14 mouse cellular contexts compared by ENCODE assay signal in genomic region chr17:79771727-79772126, GRCm38 (mm10). TPM values are rescaled to one million over a fixed set of nuclear protein-coding genes. Genes with fewer than 3 reads are reported as not detected.
DNase-seq lines count a peak whose midpoint lies in the region; ATAC-seq lines count a peak whose summit lies in the region.
"Had no signal": no experiment of that assay in that cellular context is flagged by ENCODE, and none has a peak within 500 bp of the region (broad histone marks: within the 10 kb centered on the region; RNA-seq: fewer than 3 reads in every experiment).

No protein-coding gene starts in this region.

- no peak overlapping the region for H3K4me3 ChIP-seq in heart, embryonic 12.5 days
- H3K4me3 ChIP-seq in hindbrain, embryonic 11.5 days (ENCODE audit: low read depth, low read length), result no peak overlapping the region
- no peak overlapping the region for H3K4me3 ChIP-seq in midbrain, embryonic 16.5 days (ENCODE audit: low read depth, low read length)
- H3K4me3 ChIP-seq: liver, embryonic 15.5 days; stomach, embryonic 15.5 days had no signal

- no peaks in the 10 kb centered on the region for H3K4me1 ChIP-seq in heart, embryonic 12.5 days (replicated peaks)
- H3K4me1 ChIP-seq in hindbrain, embryonic 11.5 days (replicated peaks; ENCODE audit: control insufficient read depth, insufficient read depth, low read length), result no peaks in the 10 kb centered on the region
- peaks cover 3% of the 10 kb centered on the region; the same call in 1 of the 2 replicates for H3K4me1 ChIP-seq in midbrain, embryonic 16.5 days (ENCODE audit: control insufficient read depth, insufficient read depth, low read length)
- H3K4me1 ChIP-seq: liver, embryonic 15.5 days; stomach, embryonic 15.5 days had no signal

- no peak overlapping the region for H3K9ac ChIP-seq in heart, embryonic 12.5 days
- no peak overlapping the region for H3K9ac ChIP-seq in hindbrain, embryonic 11.5 days (ENCODE audit: low read depth, low read length)
- no peak overlapping the region for H3K9ac ChIP-seq in midbrain, embryonic 16.5 days (ENCODE audit: low read depth, low read length)
- H3K9ac ChIP-seq: liver, embryonic 15.5 days; stomach, embryonic 15.5 days had no signal

- H3K9me3 ChIP-seq in heart, embryonic 12.5 days (replicated peaks), result no peaks in the 10 kb centered on the region
- no peaks in the 10 kb centered on the region for H3K9me3 ChIP-seq in hindbrain, embryonic 11.5 days (ENCODE audit: control insufficient read depth, low read length)
- H3K9me3 ChIP-seq in midbrain, embryonic 16.5 days (replicated peaks; ENCODE audit: control insufficient read depth, low read length, poor library complexity, severe bottlenecking), result no peaks in the 10 kb centered on the region
- H3K9me3 ChIP-seq: liver, embryonic 15.5 days; stomach, embryonic 15.5 days had no signal

- intact Hi-C loops in heart, postnatal 14 days (cut with DNase I), result no loop called here

- WGBS in heart, embryonic 12.5 days, result 45% methylated on average over 10 of the region's 10 CpGs
- WGBS in hindbrain, embryonic 11.5 days, result 10% methylated on average over 10 of the region's 10 CpGs
- 14% methylated on average over 10 of the region's 10 CpGs for WGBS in midbrain, embryonic 16.5 days

- no peaks in the 10 kb centered on the region for H3K36me3 ChIP-seq in heart, embryonic 12.5 days
- H3K36me3 ChIP-seq in hindbrain, embryonic 11.5 days (ENCODE audit: control insufficient read depth, insufficient read depth, low read length), result no peaks in the 10 kb centered on the region
- H3K36me3 ChIP-seq in midbrain, embryonic 16.5 days (ENCODE audit: control insufficient read depth, insufficient read depth, low read length), result no peaks in the 10 kb centered on the region
- H3K36me3 ChIP-seq: liver, embryonic 15.5 days; stomach, embryonic 15.5 days had no signal

- ATAC-seq in heart, embryonic 12.5 days (ENCODE audit: insufficient number of reproducible peaks, low FRiP score), result no peak
- peak; percentile 63 for ATAC-seq in hindbrain, embryonic 11.5 days (ENCODE audit: low FRiP score)
- ATAC-seq in midbrain, embryonic 16.5 days, result 0 out of 2 replicates have a peak, but pooled peaks have one; percentile 58
- no peak for ATAC-seq in megakaryocyte-erythroid progenitor cell, adult 5-6 weeks (replicated peaks; ENCODE audit: low FRiP score, low TSS enrichment, poor library complexity, severe bottlenecking)

- H3K27ac ChIP-seq in heart, embryonic 12.5 days (ENCODE audit: poor library complexity, severe bottlenecking), result no peak overlapping the region
- H3K27ac ChIP-seq in hindbrain, embryonic 11.5 days (ENCODE audit: low read depth, low read length), result no peak overlapping the region
- H3K27ac ChIP-seq in midbrain, embryonic 16.5 days (ENCODE audit: low read length), result no peak overlapping the region
- H3K27ac ChIP-seq: liver, embryonic 15.5 days; stomach, embryonic 15.5 days had no signal

- DNase-seq in heart, postnatal 14 days, result no peak
- peak; percentile 54 for DNase-seq in embryo, embryonic 10.5 days (ENCODE audit: low spot score)
- peak; percentile 50 for DNase-seq in hindbrain, embryonic 11.5 days (ENCODE audit: low spot score)
- no peak for DNase-seq in left cerebral cortex, adult 11 months (ENCODE audit: low spot score)
- DNase-seq in gastrocnemius, postnatal 10 days, result no peak
- DNase-seq: B cell, adult 2 months; cerebellum, adult 18-20 months; gastrocnemius, postnatal 14 days; kidney, adult 2 months had no signal

- peak overlapping the region; percentile 22; the same call in 1 of the 2 replicates for H3K4me2 ChIP-seq in heart, embryonic 12.5 days
- no peak overlapping the region; the same call in 1 of the 2 replicates for H3K4me2 ChIP-seq in hindbrain, embryonic 11.5 days (replicated peaks; ENCODE audit: low read depth, low read length)
- peak overlapping the region; percentile 5; the same call in 1 of the 2 replicates for H3K4me2 ChIP-seq in midbrain, embryonic 16.5 days (ENCODE audit: low read length)
- H3K4me2 ChIP-seq: liver, embryonic 15.5 days; stomach, embryonic 15.5 days had no signal

- no peaks in the 10 kb centered on the region for H3K27me3 ChIP-seq in heart, embryonic 12.5 days (replicated peaks)
- H3K27me3 ChIP-seq in hindbrain, embryonic 11.5 days (ENCODE audit: control insufficient read depth, insufficient read depth, low read length), result no peaks in the 10 kb centered on the region
- H3K27me3 ChIP-seq in midbrain, embryonic 16.5 days (ENCODE audit: control insufficient read depth, insufficient read depth, low read depth, low read length), result no peaks in the 10 kb centered on the region
- H3K27me3 ChIP-seq: liver, embryonic 15.5 days; stomach, embryonic 15.5 days had no signal

RNA-seq across cellular contexts. Expression of gene Cyp1b1, which starts 56.9 kb away (rescaled TPM):
- 1.4 and 1.5 TPM in 2 replicates for polyA plus RNA-seq in heart, embryonic 12.5 days (2016; fragmentation: Nextera tagmentation; extraction: Ambion mirVana)
- total RNA-seq in heart, postnatal 14 days (2021), result 1 to 10 TPM; 2.7 to 5.1 TPM
- polyA plus RNA-seq in hindbrain, embryonic 11.5 days (2014; fragmentation: Nextera tagmentation; extraction: Ambion mirVana), result 3.0 and 4.0 TPM in 2 replicates
- polyA plus RNA-seq in midbrain, embryonic 16.5 days (2015; fragmentation: Nextera tagmentation; extraction: Ambion mirVana), result 4.8 and 5.0 TPM in 2 replicates
- total RNA-seq in megakaryocyte-erythroid progenitor cell, adult 5-6 weeks (2014; fragmentation: Nextera tagmentation), result not detected in 2 replicates
- total RNA-seq in megakaryocyte-erythroid progenitor cell, adult 5-6 weeks (2017), result not detected in 2 replicates
- total RNA-seq in gastrocnemius, postnatal 10 days (2021), result 1 to 10 TPM in 1 of 2 experiments, under 1 TPM in 1; 0.47 to 1.5 TPM

Comparison
In these comparisons a context has a peak if more than half of its experiments do, and no peak if none do; other contexts are left out.
1. ATAC-seq: peak in hindbrain, embryonic 11.5 days (single experiment) and midbrain, embryonic 16.5 days (single experiment); none in heart, embryonic 12.5 days (single experiment) and megakaryocyte-erythroid progenitor cell, adult 5-6 weeks (single experiment).
2. DNase-seq: peak in embryo, embryonic 10.5 days (single experiment) and hindbrain, embryonic 11.5 days (single experiment); none in heart, postnatal 14 days (0 of 2), left cerebral cortex, adult 11 months (single experiment) and gastrocnemius, postnatal 10 days (single experiment).